Mouse (Mus musculus) erythroid progenitor cell, adult 5-6 weeks (primary cell): ENCODE measurements around the gene Noxred1. TPM values are rescaled to one million over a fixed set of nuclear protein-coding genes. Genes with fewer than 3 reads are reported as not detected.
"Not testable (repeated sequence)": the region's sequence is repeated elsewhere in the genome, so short reads cannot be mapped to it uniquely, and the experiment has no call there.

ENCODE experiments used
- ATAC-seq: replicated peaks from 2 replicates; pipeline ENCODE4 v1.8.0; 2016; ENCODE audit warnings: moderate number of reproducible peaks, mild to moderate bottlenecking, moderate TSS enrichment, inconsistent platforms; ENCODE audit not compliant: poor library complexity, low FRiP score, severe bottlenecking
- total RNA-seq, 2 experiments: library from RNA; stranded (forward) in 1 of 2; stranded (reverse) in 1 of 2; fragments of 150-400 nt in 1 of 2; fragments of 186-747, 209-891 nt in 1 of 2; gene quantifications; 2 replicates each; pipeline versions ENCODE4 v1.2.3 to v1.2.4; 2015 to 2017; ENCODE audit warnings: low replicate concordance in 2 of 2

Noxred1 gene
- total RNA-seq (2015; ENCODE audit: low replicate concordance) (not detected in 2 replicates), total RNA-seq (2017; ENCODE audit: low replicate concordance) (not detected in 2 replicates)

DNA sequence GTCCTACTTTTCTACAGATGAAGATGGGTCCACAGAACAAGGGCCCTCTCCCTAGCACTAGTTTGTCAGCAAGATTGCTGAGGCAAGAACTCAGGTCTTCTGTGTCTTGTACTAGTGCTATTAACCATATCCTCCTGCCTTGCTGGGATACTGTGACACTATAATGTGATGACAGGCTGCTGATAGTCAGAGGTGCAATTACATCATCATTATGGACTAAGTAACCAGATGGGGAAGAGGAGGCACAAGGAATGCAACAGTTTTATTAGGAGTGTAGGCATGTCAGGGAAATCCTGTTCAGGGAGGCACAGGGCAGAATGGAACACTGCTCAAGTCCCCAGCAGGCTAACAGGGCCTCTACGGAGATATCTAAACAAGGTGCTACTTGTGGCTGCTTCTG is at the start of gene Noxred1:
Gene Noxred1, minus strand, starts transcription at position 101 of the 400 bp plus-strand sequence.
- ATAC-seq, result no peak

DNA sequence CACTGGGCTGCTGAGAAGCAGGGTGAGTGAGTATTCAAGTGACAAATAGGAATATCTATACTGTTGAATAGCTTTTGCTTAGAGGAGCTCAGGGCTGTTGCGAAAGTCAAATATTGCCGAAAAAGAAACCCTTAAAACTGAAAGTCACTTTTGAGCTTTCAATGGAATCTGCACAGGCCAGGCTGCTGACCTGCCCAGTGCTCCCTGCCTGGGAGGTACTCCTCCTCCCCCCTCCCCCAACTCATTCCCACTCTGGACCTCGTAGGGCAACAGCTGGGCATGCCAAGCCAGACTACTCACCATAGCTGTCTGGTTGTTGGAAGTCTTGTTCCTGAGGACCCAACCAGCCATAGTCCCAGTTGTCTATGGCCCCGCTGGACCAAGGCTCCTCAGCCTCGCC is 46.2 kb upstream of the Noxred1 start:
- no peak for ATAC-seq

DNA sequence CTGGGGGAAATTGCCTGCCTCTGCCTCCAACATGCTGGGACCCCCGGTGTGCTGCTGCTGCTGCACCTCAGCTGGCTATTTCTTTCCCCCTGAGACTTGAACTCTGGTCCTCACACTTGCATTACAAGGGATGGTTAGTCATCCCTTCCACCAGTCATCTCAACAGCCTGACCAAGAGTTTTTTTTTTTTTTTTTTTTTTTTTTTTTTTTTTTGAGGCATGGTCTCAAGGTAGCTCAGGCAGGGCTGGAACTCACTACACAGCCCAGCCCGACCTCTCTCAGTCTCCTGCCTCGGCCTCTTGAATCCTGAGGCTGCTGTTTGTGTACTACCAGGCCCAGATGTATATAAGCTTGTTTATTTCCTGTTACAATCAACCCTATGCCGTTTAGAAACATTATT is 45.7 kb upstream of the Noxred1 start:
- no peak for ATAC-seq

DNA sequence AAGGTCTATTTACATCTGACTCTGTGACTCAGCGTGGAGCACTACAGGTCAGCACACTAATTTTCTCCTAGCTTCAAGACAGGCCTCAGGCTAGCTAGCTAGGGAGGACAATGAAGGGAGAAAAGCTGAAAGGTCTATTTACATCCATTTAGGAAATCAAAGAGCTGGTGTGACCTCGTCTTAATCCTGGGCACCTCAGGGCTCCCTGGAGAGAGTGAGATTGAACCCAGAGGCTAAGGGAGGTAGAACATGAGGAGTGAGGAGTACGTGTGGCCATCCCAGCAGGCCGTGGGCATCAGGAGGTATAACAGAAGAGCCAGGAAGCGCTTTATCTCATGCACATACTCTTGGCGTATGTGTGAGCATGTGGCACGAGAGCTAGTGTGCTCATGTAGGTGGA is 45.2 kb upstream of the Noxred1 start:
- no peak for ATAC-seq

DNA sequence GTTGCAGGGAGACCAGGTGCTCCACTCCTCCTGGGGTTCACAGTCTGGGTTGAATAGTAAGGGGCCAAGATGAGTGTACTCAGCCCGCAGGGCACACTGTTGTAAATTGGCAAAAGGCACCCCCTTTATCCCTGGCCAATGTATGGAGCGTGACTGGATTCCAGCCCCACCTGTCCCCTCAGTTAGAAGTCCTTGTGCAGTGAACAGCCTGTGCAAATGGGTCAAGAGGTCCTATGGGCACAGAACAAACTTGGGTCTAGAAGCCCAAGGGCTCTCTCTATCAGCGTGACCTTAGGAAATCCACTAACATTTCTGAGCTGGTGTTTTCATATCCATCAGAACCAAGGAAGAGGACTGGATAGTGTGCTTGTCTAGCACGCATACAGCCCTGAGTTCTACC is 44.2 kb upstream of the Noxred1 start:
- no peak for ATAC-seq

DNA sequence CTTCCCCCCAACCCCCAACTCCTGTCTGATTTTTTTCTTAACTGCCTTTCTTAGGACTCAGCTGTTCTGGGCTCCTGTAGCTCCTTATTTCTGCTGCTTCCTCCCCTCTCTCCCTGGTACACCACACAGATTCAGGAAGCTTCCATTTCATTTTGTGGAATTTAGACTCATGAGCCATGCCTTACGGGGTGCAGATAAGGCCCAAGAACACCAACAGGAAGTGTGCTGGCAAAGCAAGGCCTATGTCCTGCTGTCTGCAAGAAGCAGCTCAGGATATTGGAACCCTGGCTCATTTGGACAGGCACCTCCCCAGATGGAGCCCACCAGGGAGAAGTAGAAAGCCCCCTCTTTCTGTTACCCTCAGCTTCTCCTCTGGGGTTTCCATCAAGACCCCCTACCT is 43.2 kb upstream of the Noxred1 start:
- no peak for ATAC-seq

DNA sequence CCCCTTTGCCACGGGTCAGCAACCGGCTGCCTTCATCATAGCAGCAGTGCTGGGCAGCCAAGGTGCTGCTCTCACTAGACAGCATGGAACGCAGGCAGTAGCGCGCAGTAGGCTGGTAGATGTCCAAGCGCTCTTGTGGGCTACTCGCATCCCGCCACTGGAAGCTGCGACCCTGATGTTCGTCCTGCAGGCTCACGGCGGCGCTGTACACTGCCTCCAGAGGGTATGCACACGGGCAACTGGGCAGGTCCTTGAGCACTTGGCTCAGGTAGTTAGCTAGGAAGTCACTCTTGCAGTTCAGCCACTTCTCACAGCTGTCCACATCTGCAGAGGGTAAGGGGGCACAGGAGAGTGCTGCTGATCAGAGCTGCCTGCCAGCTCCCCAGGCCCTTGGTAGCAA is 41.3 kb upstream of the Noxred1 start:
- no peak for ATAC-seq

DNA sequence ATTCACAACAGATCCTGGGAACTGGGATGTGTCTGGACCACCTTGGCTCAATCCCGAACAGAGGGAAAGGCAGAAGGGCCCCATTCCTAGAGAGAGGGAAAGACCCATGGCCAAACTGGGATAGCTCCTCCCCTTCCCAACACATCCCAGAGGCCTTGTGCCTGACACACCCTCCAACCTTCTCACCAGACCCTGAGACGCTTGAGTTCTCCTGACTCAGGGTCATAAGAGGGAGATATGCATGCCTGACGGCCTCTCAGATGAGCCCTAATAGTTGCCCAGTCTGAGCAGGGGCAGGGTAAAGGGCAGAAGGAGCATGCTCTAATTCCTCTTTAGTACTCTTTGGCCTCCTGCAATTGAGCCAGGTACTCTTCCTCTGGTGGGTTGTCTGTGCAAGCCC is 40.8 kb upstream of the Noxred1 start:
- ATAC-seq, result no peak

DNA sequence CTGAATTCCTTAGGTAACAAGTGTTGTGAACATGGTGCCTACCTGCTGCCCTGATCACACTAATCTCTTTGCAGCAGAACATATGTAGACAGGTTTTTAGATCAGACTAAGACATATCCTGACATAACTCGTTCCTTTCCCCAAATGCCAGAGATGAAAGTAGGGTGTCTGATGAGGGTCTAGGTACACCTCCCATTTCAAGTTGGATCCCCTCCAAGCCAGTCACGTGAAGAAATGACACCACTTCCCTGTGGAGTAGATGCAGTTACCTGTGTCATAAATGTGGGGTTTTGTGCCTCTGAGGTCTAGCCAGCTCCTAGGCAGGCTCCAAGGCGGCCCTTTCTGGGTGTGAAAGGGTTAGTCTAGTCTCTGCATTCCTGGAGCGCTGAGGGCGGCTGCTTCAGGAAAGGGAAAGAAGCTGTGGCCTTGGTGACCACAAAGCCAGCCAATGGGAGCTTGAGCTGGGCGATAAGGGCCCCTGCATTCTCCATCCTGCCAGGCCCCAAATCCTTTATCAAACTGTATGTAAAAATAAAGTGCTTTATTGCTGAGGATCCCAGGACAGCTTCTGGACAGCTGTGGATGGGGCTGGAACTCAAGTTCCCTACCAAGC is 39.7 kb upstream of the Noxred1 start:
- ATAC-seq, result no peak

DNA sequence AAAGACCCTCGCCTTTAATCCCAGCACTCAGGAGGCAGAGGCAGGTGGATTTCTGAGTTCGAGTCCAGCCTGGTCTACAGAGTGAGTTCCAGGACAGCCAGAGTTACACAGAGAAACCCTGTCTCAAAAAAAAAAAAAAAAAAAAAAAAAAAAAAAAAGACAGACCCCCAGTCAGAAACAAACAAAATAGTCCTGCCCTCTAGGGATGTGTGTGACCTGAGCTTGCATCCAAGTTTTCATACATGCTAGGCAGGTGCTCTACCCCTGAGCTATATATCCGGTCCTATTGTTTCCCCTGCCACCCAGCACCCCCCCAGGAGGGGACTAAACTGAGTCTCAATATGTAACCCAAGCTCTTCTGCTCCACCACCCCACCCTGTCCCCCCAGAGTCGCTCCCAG is 38.7 kb upstream of the Noxred1 start:
- ATAC-seq, result not testable (repeated sequence)

DNA sequence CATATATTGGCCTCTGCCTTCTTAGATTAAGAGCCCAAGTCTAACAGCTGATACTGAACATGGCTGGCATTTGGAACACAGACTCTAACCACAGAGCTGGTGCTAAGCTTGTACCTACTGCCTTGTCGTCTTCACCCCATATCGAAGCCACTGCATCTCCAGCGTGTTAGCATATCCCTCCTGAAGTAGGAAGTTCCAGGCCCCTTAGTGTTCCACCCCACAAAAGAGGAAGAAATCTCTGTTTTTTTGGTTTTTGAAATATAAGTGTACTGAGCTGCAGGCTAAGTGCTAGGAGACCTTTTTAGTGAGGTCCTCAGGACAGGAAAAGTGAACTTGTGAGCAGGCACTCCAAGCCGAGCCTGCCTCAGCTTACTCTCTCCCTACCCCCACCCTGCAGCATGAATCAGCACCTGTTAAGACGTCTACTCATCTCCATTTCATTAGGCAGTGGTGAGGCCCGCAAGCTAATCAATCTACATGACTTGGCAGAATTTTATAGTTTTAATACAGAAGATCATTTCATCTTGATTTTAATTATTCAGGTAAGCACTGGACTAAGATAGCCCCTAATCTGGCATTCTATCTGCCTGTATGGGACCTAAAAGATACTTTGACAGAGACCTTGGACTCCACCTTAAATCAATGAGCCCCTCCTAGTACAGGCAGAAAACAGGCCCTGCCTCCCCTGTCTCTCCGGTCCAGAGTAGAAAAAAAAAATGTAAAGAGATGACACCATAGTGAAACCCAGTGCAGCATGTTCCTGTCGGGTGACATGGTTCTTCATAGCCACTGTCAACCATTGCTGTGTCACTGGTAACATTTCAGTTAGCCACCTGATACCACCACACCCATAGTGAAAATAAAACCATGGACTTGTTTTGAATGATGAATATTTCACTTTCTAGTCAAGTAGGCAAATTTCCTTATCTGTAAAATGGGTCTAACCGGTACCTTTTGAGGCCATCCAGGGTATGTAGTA is 36.6 kb upstream of the Noxred1 start:
- no peak for ATAC-seq

DNA sequence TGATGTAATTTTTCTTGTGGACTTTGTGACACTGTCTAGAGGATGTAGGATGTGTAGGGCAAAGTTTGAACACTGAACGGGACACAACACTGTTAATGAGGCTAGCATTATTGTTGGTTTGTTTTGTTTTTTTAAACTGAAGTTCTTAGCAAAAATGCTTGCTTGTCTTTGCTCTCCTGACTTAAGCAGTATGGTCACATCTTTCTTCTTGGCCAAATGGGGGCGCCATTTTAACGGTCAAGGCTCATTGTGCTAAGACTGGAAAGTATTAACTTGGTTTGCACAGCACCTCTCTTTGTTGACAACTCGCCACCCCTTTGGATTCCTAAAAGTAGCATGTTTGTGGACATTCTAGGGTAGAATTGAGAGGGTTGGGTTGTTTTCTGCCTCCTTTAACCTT is 29.1 kb upstream of the Noxred1 start:
- ATAC-seq, result no peak

DNA sequence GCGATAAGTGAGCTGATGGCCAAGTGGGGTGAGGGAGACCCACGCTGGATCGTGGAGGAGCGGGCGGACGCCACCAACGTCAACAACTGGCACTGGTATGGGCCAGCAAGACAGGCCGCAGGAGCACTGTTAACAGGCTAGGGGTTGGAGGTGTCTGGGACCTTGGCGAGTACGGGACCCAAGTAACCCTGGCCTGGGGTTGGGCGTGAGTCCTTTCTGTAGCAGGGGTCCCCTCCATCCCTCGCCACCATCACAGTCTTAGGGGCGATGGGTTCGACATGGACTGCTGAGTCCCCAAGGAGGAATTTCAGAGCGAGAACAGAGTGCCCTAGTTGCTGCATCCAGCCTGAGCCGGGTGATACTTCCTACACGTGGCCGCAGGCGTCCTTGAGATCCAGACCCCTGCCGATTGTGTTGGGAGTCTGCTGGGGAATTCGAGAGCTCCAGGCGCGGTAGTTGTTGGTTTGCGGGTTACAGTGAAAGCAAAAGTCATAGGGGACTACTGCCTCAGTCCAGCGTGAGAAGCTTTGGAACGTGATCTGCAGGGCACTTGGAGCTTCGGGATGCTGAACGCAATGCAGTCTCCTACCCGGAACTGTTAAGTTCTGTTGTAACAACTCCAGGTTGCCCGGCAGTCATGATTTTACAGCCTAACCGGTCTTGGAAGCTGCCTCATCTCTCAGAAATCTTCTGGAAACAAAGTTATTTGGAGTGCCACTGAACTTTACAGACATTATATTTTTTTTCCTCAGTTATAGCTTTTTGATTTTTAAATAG is 28.5 kb upstream of the Noxred1 start:
- ATAC-seq, result peak; percentile 8

DNA sequence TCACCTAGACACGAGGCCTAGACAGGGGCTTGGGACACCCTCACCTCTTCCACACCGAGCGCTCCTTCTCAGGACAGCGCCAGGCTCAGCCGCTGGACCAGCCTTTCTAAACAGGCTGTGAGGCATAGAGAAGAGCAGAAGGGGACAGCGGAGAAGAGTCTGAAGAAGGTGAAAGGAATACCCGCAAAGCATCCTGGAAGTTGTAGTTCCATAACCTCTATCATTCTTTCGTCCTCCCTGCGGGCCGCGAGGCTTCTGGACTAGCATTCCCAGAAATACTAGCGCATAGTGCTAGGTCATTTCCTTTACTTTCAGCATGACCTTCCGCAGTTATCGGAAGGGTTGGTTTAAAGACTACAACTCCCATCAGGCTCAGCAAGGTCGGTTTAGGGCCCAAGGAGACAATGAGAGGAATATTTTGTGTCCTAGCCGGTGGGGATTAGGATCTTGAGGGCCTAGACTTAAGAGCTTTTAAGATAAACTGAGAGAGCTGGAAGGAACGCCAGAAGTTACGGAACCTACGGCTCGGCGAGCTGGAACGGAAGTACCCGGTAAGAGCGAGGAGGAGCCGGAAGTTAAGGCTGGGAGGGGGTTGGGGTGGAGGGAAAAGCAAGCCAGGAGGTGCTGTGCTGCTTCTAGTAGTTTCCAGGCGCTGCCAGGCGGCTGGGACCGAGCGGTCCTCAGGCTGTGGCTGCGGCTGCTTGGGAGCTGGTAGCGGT is 27.7 kb upstream of the Noxred1 start, which contains the start of the genes Vipas39 and Ahsa1:
Gene Vipas39, minus strand, starts transcription at position 149 of the 719 bp plus-strand sequence.
Gene Ahsa1, plus strand, starts transcription at position 372 of the 719 bp plus-strand sequence.
- peak; percentile 94 for ATAC-seq

DNA sequence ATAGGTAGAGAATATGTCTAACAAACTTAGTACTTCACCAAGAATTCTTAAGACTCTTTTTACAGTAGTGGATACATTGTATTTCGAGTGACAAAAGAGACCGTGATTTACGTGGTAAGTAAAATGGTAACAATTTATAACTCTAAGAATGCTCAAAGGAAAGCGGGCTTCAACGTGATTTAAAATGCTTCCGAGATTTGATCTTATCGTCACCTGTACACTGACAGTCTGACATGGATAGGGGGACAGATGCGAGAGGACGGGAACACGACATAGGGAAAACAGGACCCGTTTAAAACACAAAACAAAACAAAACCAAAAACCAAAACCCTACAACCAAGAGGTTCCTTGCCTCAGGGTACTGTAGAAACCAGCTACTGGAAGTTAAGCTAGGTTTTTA is 26.9 kb upstream of the Noxred1 start:
- no peak for ATAC-seq

DNA sequence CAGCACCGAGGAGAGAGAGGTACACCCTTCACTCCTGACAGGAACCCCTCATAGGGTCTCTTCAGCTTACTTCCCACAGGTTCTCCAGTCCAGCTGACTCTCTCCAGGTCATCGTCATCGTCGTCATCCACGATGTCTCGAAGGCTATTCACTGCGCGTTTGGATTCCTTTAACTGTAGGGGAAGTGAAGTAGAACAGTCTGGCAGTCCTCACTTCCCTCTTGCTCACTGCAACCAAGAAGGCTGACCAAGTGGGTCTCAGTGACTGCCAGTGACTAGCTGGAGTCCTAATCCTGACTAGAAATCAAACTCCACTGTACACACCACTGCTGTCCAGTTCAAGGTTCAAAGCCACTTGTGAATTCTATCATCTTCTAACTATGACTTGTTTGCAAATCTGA is 22.0 kb upstream of the Noxred1 start:
- ATAC-seq, result no peak

DNA sequence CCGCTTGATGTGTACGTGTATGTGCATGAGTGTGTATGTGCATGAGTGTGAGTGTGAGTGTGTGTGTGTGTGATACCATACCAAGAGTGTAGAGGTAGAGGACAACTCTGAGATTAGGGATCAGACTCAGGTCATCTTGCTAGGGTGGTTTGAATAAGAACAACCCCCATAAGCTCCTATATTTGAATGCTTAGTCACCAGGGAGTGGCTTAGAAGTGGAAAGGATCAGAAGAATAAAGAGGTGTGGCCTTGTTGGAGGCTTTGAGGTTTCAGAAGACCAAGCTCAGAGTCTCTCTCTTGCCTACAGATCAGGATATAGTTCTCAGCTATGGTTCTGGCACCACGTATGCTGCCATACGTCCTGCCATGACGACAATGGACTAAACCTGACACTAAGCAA is 18.1 kb upstream of the Noxred1 start:
- ATAC-seq, result no peak

DNA sequence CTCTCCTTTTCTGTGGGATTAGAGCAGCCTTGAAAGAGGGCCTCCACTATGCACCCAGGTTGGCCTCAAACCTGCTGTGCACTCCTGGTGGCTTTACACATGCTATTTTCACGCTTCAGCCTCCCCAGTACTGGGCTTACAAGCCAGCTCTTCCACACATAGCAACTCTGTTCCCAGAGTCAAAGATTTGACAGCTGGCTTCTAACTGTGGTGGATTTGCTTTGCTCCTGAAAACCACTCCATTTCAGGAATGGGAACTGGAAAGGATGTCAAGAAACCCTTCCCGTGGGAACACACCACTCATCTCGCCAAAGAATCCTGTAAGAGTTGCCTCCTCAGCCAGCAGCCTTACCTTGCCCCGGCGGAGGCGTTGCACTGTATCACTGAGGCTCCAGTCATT is 15.3 kb upstream of the Noxred1 start:
- no peak for ATAC-seq

DNA sequence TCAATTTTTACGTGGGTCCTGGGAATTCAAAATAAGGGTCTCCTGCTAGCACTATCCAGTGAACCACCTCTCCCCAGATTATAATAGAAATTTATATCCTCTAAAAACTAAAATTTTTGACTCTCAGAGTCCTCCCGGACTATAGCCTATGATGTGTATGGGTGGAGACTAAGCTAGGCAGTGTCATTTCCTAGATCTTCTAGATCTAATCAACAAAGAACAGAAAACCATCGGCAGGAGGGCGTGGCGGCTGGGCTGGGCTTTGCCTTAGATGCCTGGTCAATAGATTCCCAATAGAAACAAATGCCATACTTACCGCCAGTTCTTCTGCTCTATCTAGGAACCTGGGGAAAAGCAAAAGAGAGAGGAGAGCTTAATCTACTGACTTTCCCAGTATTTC is 11.6 kb upstream of the Noxred1 start:
- ATAC-seq, result 0 out of 2 replicates have a peak, but pooled peaks have one; percentile 25
